Mouse (Mus musculus): ENCODE data around the gene Ercc6l.

- TF ChIP-seq POLR2A (IDR thresholded peaks at IDR 0.05; ENCODE audit: control insufficient read depth, low read depth, low read length) (no peak), CTCF (IDR thresholded peaks at IDR 0.05; ENCODE audit: control insufficient read depth, insufficient read depth, insufficient replicate concordance, low read depth, low read length) (no peak)
Observed at GRCm38 (mm10) chrX:102163096-102163495, 6.2 kb upstream of the Ercc6l start.
